In genomic region chr6:113693377-113693776, GRCm38 (mm10) we compare ENCODE assay signal across 35 mouse cellular contexts. TPM values are rescaled to one million over a fixed set of nuclear protein-coding genes. Genes with fewer than 3 reads are reported as not detected.
DNase-seq lines count a peak whose midpoint lies in the region; ATAC-seq lines count a peak whose summit lies in the region.
"Had no signal": no experiment of that assay in that cellular context is flagged by ENCODE, and none has a peak within 500 bp of the region (broad histone marks: within the 10 kb centered on the region; RNA-seq: fewer than 3 reads in every experiment).

No protein-coding gene starts in this region.

- peaks cover 11% of the 10 kb centered on the region for H3K36me3 ChIP-seq in heart, embryonic 10.5 days
- H3K36me3 ChIP-seq in liver, embryonic 15.5 days (replicated peaks), result peaks cover 33% of the 10 kb centered on the region
- H3K36me3 ChIP-seq: forebrain, embryonic 10.5 days; heart, embryonic 15.5 days; hindbrain, embryonic 12.5 days; intestine, embryonic 15.5 days; stomach, embryonic 15.5 days had no signal

- no peak for DNase-seq in heart, embryonic 10.5 days (ENCODE audit: low spot score)
- no peak for DNase-seq in heart, adult 18-20 months
- peak; percentile 55 for DNase-seq in 3T3-L1 (ENCODE audit: low read depth, low spot score)
- DNase-seq in MN1 (ENCODE audit: low spot score), result no peak
- no peak for DNase-seq in left cerebral cortex, adult 18-20 months (ENCODE audit: low spot score in 2 of 2)
- no peak for DNase-seq in adipocyte (ENCODE audit: low spot score)
- DNase-seq: adrenal gland, adult 8-10 months; cerebellum, adult 11 months; cerebellum, adult 9-10 months; cerebellum, postnatal 36 days; heart, postnatal 36 days; kidney, adult 9 months; layer of hippocampus, adult 9-11 months; lung, embryonic 14.5 days; right cerebral cortex, postnatal 25 days; thymus, postnatal 14 days had no signal

- no peak for ATAC-seq in liver, embryonic 15.5 days (ENCODE audit: insufficient read depth)
- ATAC-seq: activated CD4-positive, CD25-positive, alpha-beta regulatory T cell, adult 4 months; forebrain, embryonic 16.5 days; hindbrain, postnatal 0 days; intestine, embryonic 15.5 days; midbrain, embryonic 16.5 days had no signal

- peak overlapping the region; percentile 37; the same call in 1 of the 2 replicates for H3K27ac ChIP-seq in heart, embryonic 10.5 days
- peak overlapping the region; percentile 21 for H3K27ac ChIP-seq in brown adipose tissue, adult 24 weeks (replicated peaks; ENCODE audit: low read depth, low read length)
- peak overlapping the region; percentile 34 for H3K27ac ChIP-seq in liver, embryonic 15.5 days (replicated peaks)
- H3K27ac ChIP-seq: forebrain, embryonic 10.5 days; heart, embryonic 15.5 days; hindbrain, embryonic 12.5 days; hindbrain, postnatal 0 days; intestine, embryonic 15.5 days; left cerebral cortex, adult 2 months; stomach, embryonic 15.5 days had no signal

- H3K27me3 ChIP-seq in heart, embryonic 10.5 days (ENCODE audit: insufficient read depth, poor library complexity, severe bottlenecking), result no peaks in the 10 kb centered on the region
- no peaks in the 10 kb centered on the region for H3K27me3 ChIP-seq in liver, embryonic 15.5 days
- H3K27me3 ChIP-seq: heart, embryonic 15.5 days; hindbrain, embryonic 12.5 days; intestine, embryonic 15.5 days; stomach, embryonic 15.5 days had no signal

- H3K4me3 ChIP-seq in heart, embryonic 10.5 days, result no peak overlapping the region
- no peak overlapping the region for H3K4me3 ChIP-seq in brown adipose tissue, adult 24 weeks (ENCODE audit: insufficient read depth, low read depth, low read length)
- H3K4me3 ChIP-seq in liver, embryonic 15.5 days (replicated peaks), result peak overlapping the region; percentile 64; the same call in 1 of the 2 replicates
- H3K4me3 ChIP-seq: forebrain, embryonic 10.5 days; heart, embryonic 15.5 days; hindbrain, embryonic 12.5 days; intestine, embryonic 15.5 days; left cerebral cortex, adult 2 months; stomach, embryonic 15.5 days had no signal

- WGBS in heart, embryonic 10.5 days, result 78% methylated on average over 5 of the region's 5 CpGs
- WGBS in liver, embryonic 15.5 days (ENCODE audit: insufficient replicate concordance), result 57% methylated on average over 5 of the region's 5 CpGs

- H3K9ac ChIP-seq in liver, embryonic 15.5 days, result no peak overlapping the region
- H3K9ac ChIP-seq: heart, embryonic 15.5 days; hindbrain, embryonic 12.5 days; intestine, embryonic 15.5 days; lung, embryonic 14.5 days; stomach, embryonic 15.5 days had no signal

- H3K9me3 ChIP-seq in heart, embryonic 10.5 days, result no peaks in the 10 kb centered on the region
- H3K9me3 ChIP-seq in liver, embryonic 15.5 days (replicated peaks), result no peaks in the 10 kb centered on the region
- H3K9me3 ChIP-seq: forebrain, embryonic 10.5 days; heart, embryonic 15.5 days; hindbrain, embryonic 12.5 days; intestine, embryonic 15.5 days; stomach, embryonic 15.5 days had no signal

- peak overlapping the region; percentile 71 for H3K4me2 ChIP-seq in liver, embryonic 15.5 days
- H3K4me2 ChIP-seq: heart, embryonic 15.5 days; hindbrain, embryonic 12.5 days; intestine, embryonic 15.5 days; lung, embryonic 14.5 days; midbrain, embryonic 11.5 days; stomach, embryonic 15.5 days had no signal

- peaks cover 62% of the 10 kb centered on the region for H3K4me1 ChIP-seq in heart, embryonic 10.5 days
- peaks cover 19% of the 10 kb centered on the region for H3K4me1 ChIP-seq in brown adipose tissue, adult 24 weeks (ENCODE audit: control insufficient read depth, insufficient read depth, insufficient read length, low read length)
- peaks cover 83% of the 10 kb centered on the region for H3K4me1 ChIP-seq in liver, embryonic 15.5 days (replicated peaks)

RNA-seq across cellular contexts. Expression of gene Tatdn2, which starts 3.5 kb away (rescaled TPM):
- 0.70 and 0.84 TPM in 2 replicates for polyA plus RNA-seq in heart, embryonic 10.5 days (2016; fragmentation: Nextera tagmentation; extraction: Ambion mirVana)
- total RNA-seq in heart, adult 18-20 months (2021), result 10 to 100 TPM; 64.5 to 67.4 TPM
- polyA plus RNA-seq in brown adipose tissue, adult 24 weeks (2012; ENCODE audit: insufficient read depth, insufficient read length, missing spikeins), result 18.0 and 29.7 TPM in 2 replicates
- polyA plus RNA-seq in liver, embryonic 15.5 days (2015; fragmentation: Nextera tagmentation; extraction: Ambion mirVana), result 0.77 and 0.83 TPM in 2 replicates
- total RNA-seq in left cerebral cortex, adult 18-20 months (2021), result 10 to 100 TPM; 70.1 to 80.2 TPM

RNA-seq across cellular contexts. Expression of gene Ghrl, which starts 26.3 kb away (rescaled TPM):
- polyA plus RNA-seq in heart, embryonic 10.5 days (2016; fragmentation: Nextera tagmentation; extraction: Ambion mirVana), result 1.5 TPM in 1 of 2 replicates, not detected in the other
- not detected for total RNA-seq in heart, adult 18-20 months (2021)
- polyA plus RNA-seq in brown adipose tissue, adult 24 weeks (2012; ENCODE audit: insufficient read depth, insufficient read length, missing spikeins), result not detected in 2 replicates
- 0.17 TPM in 1 of 2 replicates, not detected in the other for polyA plus RNA-seq in liver, embryonic 15.5 days (2015; fragmentation: Nextera tagmentation; extraction: Ambion mirVana)
- total RNA-seq in left cerebral cortex, adult 18-20 months (2021), result not detected
- total RNA-seq: gastrocnemius, adult 8-10 months; heart, postnatal 36 days; hindbrain, postnatal 0 days; left cerebral cortex, postnatal 36 days; neutrophil, adult 5-6 weeks had no signal
- polyA plus RNA-seq: activated CD4-positive, CD25-positive, alpha-beta regulatory T cell, adult 4 months; embryonic facial prominence, embryonic 11.5 days; forebrain, embryonic 10.5 days; gonadal fat pad, adult 2 months; lung, embryonic 14.5 days; neural tube, embryonic 11.5 days had no signal

RNA-seq across cellular contexts. Expression of gene Sec13, which starts 47.2 kb away (rescaled TPM):
- 288 and 313 TPM in 2 replicates for polyA plus RNA-seq in heart, embryonic 10.5 days (2016; fragmentation: Nextera tagmentation; extraction: Ambion mirVana)
- 10 to 100 TPM; 63.7 to 64.6 TPM for total RNA-seq in heart, adult 18-20 months (2021)
- 66.1 and 99.8 TPM in 2 replicates for polyA plus RNA-seq in brown adipose tissue, adult 24 weeks (2012; ENCODE audit: insufficient read depth, insufficient read length, missing spikeins)
- 117 TPM in 2 replicates for polyA plus RNA-seq in liver, embryonic 15.5 days (2015; fragmentation: Nextera tagmentation; extraction: Ambion mirVana)
- 10 to 100 TPM; 62.7 to 66.2 TPM for total RNA-seq in left cerebral cortex, adult 18-20 months (2021)

RNA-seq across cellular contexts. Expression of gene Irak2, which starts 55.1 kb away (rescaled TPM):
- 12.5 TPM in 2 replicates for polyA plus RNA-seq in heart, embryonic 10.5 days (2016; fragmentation: Nextera tagmentation; extraction: Ambion mirVana)
- 10 to 100 TPM; 14.2 to 17.8 TPM for total RNA-seq in heart, adult 18-20 months (2021)
- 18.9 and 19.7 TPM in 2 replicates for polyA plus RNA-seq in brown adipose tissue, adult 24 weeks (2012; ENCODE audit: insufficient read depth, insufficient read length, missing spikeins)
- 11.9 and 13.5 TPM in 2 replicates for polyA plus RNA-seq in liver, embryonic 15.5 days (2015; fragmentation: Nextera tagmentation; extraction: Ambion mirVana)
- total RNA-seq in left cerebral cortex, adult 18-20 months (2021), result 10 to 100 TPM; 23.5 to 25.4 TPM

Comparison
In these comparisons a context has a peak if more than half of its experiments do, and no peak if none do; other contexts are left out.
1. RNA of gene Tatdn2, which starts 3.5 kb away (polyA plus RNA-seq): 18.0 to 29.7 TPM in brown adipose tissue, adult 24 weeks; 0.70 to 0.84 TPM in heart, embryonic 10.5 days and 0.77 to 0.83 TPM in liver, embryonic 15.5 days; every median in the first group is over 10 times any median in the second.
2. Peak in every context shown above with its lines, with median percentiles within 50 percentile points of each other: H3K27ac ChIP-seq.